Mouse (Mus musculus): ENCODE measurements around the gene Gm6205.
"Not testable (repeated sequence)": the region's sequence is repeated elsewhere in the genome, so short reads cannot be mapped to it uniquely, and the experiment has no call there.

Gm6205 gene

GRCm38 (mm10) chr5:94648082-94648481, at the start of gene Gm6205:
TSS of gene Gm6205 (plus strand) at chr5:94648382.
- in situ Hi-C loops (cut with MboI, MseI) = not testable (repeated sequence)

DNA sequence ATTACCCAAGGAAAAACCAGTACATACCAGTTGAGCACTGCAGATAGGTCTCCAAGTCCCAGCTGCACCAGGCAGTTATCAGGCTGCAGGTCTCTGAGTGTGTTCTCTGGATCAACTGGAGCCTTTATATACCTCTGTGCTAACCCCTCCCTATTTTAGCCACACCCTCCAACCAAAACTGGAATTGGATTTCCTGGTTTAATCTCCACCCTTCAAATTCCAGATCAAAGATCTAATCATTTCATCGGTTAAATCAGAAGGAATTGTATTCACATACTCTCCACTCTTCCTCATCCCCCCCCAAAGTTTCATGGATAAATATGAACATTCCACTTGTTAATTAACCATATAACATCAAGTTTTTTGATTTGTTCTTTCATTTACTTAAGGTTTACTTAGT, 31.9 kb upstream of the Gm6205 start, which contains the start of gene Gm3147:
Gene Gm3147, minus strand, starts transcription at position 101 of the 400 bp plus-strand sequence.
- in situ Hi-C loops (cut with MboI, MseI) = not testable (repeated sequence)

DNA sequence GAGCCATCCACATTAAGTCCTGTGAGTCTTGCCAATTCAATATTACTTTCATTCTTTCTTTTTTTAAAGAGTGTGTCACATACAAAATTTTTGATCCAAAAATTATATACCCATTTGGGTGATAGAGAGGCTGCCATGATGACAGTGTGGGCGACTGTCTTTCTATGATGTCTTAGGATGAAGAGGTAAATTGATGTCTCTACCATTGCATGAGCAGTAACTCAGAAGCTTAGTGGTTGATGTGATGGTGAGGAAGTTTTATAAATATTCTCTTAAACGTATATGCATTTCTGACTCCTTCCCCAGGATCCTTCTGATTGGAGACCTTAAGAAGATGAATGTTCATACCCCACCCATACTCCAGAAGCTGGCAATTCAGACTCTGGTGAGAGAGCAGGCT, 24.5 kb upstream of the Gm6205 start, which contains the start of gene Gm6509:
Gene Gm6509, plus strand, starts transcription at position 301 of the 400 bp plus-strand sequence.
- in situ Hi-C loops (cut with MboI, MseI) = not testable (repeated sequence)
